Mouse (Mus musculus) layer of hippocampus, postnatal 36 days (tissue): ENCODE data around the gene Olfml2a. TPM values are rescaled to one million over a fixed set of nuclear protein-coding genes. Genes with fewer than 3 reads are reported as not detected.
"Not testable (repeated sequence)": the region's sequence is repeated elsewhere in the genome, so short reads cannot be mapped to it uniquely, and the experiment has no call there.

Source experiments
- DNase-seq, 2 experiments: peaks; one replicate each; pipeline ENCODE4 v3.0.0; 2022
- total RNA-seq, 2 experiments: library from RNA; stranded (reverse); gene quantifications; 2 replicates each; pipeline ENCODE4 v1.2.3; 2021

Gene Olfml2a
- total RNA-seq, 2 experiments from 2014 or later: 0.92 to 1.8 TPM

DNA sequence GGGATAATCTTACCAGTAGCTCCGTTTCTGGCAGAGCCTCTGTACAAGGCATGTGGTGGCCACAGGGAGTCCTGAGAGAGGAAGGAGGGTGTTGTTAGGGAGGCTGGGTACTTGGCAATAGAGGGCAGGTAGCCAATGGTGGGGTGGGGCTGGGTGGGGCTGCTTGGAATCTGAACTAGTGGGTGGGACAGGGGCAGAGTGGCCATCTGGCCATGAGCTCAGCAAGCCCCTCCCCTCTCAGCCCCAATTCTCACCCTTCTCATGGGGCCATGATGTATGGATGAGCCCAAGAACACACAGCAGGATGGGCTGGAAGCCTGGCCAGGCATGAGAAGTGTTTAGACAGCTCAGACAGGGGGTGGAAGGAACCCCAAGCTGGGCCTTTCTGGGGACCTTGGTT, 55.6 kb downstream of the Olfml2a start:
- no peak for DNase-seq

DNA sequence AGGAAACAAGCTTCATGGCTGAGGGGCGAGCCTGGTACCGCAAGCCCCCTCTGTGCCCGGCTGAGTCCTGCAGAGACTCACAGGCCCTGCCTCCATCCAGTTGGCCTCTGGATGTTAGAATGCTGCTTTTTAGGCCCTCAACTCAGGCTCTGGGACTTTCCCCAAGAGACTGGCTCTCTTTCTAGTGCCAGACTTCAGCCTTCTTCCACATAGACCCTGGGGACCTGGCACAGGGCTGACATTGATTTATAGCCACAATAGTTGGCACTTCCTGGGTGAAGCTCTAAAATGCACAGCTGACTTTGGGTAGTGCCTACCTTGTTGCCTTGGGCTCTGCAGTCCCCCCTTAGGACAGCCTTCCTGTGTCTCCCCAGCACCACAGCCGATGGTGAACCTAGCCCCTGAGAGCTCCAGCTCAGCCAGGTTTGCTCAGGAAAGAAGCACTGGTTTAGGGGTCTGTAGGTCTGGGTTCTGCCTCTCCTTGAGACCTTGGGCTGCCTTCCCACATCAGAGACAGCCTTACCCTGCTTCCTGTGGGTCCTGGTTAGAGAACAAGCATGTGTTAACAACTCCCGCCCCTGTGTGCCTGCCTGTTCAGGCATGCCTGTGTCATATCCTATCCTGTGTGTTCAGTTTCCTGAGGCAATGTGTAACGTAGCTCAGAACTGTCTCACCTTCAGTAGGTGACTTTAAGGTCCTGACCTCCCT, 56.2 kb downstream of the Olfml2a start:
- DNase-seq: no peak

DNA sequence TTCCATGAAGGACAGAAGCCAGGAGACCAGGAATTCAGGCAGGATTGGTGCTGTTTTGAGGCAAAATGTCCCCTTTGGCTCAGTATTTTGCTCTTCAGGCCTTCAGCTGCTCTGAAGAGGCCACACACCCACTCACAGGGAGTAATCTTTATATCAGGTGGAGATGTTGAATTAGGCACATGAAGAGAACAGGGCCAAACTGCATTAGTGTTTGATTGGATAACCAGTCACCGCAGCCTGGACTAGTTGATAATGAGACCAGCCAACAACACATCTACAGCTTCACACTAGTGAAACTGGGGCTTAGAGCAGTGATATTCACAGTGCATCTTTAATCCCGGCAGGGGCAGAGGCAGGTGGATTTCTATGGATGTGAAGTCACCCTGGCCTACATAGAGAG, 57.2 kb downstream of the Olfml2a start:
- DNase-seq: no peak

DNA sequence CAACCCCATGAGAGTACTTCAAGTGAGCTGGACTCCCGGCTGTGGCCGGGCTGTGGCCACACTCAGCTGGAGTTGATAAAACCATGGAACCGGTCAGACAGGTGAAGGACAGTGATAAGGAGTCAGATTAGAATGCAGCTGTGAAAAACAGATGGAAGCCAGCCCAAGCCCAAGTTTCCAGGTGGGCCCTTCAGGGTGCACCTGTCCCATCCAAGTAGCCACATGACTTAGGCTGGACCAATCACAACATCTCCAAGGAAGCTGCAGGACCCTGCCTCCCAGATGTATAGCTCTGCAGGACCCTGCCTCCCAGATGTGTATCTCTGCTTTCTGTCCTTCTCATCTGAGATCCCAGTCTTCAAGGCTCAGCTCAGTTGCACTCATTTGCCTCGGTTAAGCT, 60.2 kb downstream of the Olfml2a start:
- no peak for DNase-seq

DNA sequence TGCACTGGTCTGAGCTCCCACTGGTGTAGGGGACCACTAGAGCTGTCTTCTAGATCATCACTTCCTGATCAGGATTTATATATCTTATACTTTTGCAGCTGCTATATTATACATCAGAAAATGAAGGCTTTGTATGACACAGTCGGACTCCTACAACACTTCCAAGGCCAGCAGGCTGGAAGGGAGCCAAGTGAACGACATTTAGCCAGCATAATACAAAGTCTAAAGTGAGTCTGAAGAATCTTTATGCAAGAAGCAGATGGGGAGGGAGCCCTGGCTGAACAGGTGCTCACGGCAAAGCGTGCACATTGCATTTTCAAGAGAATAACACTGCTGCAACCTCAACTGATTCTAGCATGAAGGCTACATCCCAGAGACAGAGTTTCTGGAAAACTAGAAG, 60.7 kb downstream of the Olfml2a start:
- DNase-seq: no peak

DNA sequence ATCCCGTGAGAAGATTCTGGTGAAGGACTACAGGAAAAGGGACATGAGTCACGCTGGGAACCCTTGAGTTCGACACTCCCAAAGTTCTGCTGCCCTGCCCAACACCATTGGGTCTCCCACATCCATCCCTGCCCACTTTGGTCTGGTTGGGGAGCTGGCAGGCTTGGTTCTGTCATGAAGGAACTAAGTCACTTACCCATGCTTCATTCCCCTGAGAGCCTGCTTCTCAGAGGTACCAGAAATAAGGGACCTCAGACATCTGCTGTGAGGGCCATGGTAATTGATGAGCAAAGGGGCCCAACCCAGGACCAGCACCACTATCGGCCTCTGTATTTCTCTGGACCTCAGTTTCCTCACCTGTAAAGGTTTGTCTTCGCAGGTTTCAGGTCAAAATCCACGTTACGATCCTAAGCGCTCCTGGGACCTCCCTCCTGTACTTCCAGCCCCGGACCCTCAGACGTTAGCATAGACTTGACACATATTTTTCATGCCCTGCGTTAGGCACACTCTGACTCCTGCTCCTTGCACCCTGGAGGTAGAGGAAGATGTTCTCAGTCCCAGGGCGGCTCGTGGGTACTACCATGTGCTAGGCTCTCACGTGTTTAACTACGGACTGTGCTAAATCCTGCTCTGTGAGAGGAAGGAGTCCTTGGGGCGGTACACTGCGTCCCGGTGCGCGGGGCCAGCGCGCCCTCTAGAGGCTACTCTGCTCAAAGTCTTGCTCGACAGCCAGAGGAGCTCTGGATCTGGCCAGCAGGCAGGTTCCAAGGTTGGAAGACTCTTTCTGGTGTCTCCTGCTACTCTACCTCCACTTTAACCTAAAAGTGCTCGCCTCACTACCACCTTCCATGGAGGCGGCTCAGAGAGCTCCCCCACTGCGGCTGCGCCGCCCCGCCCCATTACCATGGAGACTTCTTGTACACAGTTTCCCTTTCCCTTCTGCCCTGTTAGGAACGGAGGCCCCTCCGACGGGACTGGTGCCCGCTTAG, 65.9 kb downstream of the Olfml2a start, which contains the start of gene Wdr38:
Wdr38 (plus strand) TSS at position 91 of the 989 bp plus-strand sequence.
- peak; percentile 89 to 90 for DNase-seq

DNA sequence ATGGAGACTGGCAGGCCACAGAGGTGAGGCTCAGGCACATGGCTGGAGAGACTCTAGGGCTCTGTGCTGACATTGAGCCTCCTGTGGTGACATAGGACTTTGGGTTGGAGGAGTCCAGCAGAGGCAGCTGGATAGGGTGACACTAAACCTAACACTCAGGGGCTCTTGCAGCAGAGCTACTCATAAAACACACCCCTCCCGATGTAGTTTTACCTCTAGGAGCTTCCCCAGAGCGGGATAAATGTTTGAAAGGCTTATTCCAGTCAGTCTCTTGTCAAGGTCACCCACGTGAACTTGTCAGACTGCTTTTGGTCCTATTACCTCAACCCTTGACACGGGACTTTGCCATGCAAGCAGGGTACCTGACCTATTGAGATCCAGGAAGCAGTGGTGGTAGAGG, 67.6 kb downstream of the Olfml2a start:
- no peak for DNase-seq

DNA sequence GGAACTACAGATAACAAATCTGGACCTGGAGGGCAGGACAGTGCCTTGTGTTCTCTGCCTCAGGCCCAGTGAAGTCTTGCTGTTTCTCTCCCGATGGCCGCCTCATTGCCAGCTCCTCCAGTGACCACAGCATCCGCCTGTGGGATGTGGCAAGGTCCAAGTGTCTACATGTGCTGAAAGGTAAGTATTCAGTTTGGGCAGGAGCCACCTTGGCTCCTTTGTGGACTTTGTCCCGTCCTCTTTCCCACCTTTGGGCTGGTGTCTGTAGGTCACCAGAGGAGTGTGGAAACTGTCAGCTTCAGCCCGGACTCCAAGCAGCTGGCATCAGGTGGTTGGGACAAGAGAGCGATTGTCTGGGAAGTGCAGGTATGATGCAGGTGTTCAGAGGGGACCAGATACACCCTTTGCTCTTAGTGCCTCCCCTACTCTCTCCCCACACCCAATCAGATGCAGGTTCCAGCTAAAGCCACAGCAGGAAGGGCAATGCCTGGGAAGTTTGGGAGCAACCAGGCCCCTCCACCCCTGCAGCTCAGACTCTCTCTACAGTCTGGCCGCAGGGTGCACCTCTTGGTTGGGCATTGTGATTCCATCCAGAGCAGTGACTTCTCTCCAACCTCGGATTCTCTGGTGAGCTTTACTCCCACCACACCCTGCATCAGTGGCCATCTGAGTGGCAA, 68.3 kb downstream of the Olfml2a start:
- DNase-seq: no peak

DNA sequence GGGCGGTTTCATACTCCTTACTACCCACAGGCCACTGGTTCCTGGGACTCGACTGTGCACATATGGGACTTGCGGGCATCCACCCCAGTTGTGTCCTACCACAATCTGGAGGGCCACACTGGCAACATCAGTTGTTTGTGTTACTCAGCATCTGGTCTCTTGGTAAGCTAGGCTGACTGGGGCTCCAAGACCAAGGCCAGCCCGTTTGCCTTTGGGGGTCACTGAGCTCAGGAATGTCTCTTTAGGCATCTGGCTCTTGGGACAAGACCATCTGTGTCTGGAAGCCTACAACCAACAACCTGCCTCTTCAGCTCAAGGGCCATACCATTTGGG, 68.8 kb downstream of the Olfml2a start:
- DNase-seq: no peak

DNA sequence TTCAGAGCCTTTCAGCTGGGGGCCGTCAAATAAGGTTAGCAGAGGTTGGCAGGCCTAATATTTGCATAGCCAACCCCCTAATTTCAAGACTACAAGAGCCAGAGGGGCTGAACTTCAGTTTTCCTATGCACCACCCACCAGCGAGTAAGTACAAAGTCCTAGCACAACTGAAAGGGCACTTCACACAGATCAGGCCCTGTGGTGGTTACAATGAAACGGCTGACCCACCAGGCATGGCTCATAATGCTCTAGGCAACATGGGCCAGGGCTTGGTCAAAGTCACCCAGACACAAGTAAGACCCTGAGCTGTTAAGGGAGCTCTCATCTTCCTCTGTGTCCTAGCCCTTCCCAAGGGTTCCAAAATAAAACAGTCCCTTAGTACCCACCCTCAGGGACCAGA, 70.1 kb downstream of the Olfml2a start:
- no peak for DNase-seq

DNA sequence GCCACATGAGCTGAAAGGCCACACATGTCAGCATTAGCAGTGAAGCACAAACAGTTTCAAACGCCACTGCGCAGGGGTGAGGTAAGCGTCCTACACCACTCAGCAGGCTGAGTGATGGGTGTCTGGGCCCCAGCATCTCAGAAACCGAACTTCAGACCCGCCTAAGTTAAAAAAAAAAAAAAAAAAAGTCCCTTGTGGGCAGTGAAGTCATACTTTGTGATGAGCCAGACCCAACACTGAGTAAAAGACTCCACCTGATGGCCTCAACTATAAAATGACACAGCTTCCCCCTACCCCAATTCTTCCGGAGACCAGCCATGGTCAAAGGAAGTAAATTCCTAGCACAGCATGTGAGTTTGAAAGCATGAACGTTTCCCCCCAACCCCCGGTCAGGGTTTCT, 71.3 kb downstream of the Olfml2a start:
- no peak for DNase-seq

DNA sequence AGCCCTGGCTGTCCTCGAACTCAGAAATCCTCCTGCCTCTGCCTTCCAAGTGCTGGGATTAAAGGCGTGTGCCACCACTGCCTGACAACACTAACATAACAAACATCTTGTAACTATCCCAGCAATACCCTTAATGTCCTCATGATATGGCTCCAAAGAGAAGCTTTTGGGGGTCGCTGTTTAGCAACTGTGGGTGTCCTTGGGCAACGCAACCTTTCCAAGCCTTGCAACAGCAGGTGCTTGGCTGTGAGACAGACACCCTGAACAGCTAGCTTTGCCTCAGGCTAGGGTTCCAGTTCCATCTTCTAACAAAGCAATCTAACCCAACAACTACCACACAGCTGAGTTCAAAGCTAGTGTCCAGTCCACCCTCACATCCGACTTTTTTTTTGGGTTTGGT, 71.7 kb downstream of the Olfml2a start:
- no peak for DNase-seq

DNA sequence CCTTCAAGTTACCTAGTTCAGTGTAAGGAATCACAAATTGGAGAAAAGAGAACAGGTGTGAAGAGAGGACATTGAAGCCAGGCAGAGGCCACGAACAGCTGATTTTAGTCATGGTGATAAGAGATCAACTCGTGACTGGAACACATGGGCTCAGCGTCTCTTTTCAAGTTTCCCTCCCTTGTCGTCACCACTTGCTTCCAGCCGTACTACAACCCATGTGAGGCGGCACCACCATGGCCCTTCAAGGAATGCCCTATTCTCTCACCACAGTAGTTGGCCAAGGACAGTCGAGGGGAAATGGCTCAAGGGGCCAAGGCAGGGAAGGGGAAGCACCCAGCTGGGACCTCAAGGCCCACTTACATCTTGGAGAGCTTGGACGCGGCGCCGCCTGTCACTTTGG, 72.6 kb downstream of the Olfml2a start:
- no peak for DNase-seq

DNA sequence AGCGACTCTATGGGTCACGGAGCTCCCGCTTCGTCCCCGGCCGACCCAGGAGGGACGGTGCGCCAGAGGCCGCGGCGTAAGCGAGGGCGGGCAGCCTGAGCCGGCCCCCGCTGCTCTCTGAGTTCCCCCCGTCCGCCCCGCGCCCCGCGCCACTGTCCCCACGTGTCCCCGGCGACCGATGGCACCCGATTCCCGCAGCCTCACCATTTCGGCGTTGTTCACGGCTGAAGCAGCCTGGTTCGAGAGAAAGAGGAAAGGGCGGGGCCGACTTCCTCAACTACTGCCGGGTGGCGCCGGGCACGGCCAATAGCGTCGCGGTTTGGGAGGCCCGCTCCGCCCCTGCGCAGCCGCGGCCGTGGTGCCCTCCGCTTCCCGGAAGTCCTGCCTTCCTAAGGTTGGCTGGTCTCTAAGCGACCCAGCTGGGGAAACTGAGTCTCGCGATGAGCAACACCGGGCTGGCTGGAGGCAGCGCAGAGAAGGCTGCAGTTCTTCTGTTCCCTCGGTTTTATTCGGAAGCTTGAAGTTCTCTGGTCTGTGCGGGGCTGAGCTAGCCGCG, 73.2 kb downstream of the Olfml2a start, which contains the start of gene Arpc5l:
Arpc5l (plus strand) TSS at position 469 of the 556 bp plus-strand sequence.
- DNase-seq: peak; percentile 90 to 91

DNA sequence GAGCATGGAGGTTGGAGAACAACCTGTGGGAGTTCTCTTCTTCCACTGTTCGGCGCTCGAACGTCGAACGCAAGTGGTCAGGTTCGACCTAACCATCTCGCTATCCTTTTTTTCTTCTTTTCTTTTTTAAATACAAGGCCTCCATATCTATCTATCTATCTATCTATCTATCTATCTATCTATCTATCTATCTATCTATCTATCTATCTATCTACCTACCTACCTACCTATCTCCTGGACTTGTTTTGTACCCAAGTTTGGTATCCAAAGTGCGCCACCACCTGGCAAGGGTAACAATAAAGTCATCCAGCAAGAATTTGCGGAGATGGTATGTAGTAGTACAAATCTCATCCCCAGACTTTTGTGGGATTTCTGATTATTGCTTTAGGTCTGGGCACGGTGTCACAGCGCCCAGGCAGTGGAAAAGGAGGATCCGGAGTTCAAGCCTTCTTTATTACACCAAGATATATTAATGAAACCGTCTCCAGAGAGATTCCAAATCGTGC, 73.8 kb downstream of the Olfml2a start, which contains the start of gene Rpl35:
Rpl35 (minus strand) TSS at position 51 of the 506 bp plus-strand sequence.
- no peak for DNase-seq

DNA sequence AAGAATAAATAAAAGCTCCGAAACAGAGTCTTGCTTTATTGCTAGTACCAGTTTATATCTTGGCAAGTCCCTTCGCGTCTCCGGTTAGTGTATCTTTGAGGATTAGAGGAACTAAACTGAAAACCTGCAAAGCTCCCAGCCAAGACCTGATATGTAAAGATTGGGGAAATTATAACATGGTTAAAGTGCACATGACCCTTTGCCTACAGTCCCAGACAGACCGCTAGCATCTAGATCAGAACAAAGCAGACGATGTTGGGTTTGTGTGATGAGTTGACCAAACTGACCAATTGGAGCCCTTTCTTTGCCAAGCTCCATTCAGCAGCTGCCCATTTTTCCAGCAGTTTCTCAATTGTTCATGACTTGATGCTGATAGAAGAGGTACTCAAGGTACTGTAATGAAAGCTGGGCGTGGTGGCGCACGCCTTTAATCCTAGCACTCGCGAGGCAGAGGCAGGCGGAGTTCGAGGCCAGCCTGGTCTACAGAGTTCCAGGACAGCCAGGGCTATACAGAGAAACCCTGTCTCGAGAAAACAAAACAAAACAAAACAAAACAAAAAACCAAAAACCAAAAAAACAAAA, 74.5 kb downstream of the Olfml2a start:
- DNase-seq: no peak

DNA sequence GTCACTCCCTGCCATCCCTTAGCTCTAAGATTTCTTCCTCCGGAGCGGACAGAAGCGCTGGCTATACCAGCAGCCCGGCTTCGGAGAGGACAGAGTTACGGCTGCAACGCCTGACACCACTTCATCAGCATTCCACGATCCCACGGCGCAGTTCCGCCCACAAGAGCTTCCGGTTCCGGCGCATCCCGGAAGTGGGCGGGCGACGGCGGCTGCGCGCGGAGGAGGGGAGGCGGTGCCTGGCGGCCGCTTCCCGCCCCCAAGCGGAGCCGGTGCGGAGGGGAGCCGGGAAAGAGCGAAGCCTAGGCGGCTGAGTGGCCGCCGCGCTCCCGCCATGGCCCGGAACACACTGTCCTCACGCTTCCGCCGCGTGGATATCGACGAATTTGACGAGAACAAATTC, 76.1 kb downstream of the Olfml2a start:
- peak; percentile 95 to 97 for DNase-seq

DNA sequence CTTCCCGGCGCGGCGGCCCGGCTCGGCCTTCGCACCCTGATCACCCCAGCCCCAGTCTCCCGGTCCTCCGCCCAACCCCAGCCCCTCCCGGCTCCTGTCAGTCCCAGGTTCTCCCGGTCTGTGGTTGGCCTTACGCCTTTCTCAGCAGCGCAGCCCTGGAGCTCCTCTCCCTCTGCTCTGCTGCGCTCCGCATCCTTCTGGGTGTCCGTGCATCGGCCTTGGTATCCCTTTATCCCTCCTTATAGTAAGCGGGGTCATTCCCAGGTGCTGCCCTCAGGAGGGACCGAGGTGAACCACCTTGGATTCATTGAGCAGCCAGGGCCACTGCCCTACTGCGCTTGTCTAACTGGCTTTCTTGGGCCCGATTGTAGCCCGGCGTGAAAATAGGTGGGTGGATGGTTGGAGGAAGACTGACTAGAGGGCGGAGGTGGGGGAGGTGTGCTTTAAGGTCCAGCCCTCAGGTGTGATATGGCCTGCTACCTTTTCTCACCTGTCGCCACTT, 76.6 kb downstream of the Olfml2a start:
- no peak for DNase-seq

DNA sequence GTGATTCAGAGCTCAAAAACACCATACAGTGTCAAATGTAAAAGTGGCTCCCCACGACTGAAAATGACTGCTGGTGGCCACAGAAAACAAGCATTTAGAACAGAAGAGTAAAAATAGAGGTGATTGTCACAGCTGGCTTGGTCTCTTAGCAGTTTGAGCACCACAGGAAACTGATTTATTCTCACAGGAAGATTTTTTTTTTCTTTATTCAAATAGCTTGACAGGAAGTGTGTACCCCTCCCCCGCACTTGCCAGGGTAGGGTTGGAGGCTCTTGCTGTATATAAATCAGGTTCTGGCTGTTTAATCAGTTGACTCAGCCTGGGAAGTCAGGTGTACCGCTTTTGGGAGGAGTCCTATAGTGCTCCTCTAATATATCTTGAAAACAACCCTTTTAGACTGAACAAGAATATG, 77.2 kb downstream of the Olfml2a start:
- DNase-seq: no peak

DNA sequence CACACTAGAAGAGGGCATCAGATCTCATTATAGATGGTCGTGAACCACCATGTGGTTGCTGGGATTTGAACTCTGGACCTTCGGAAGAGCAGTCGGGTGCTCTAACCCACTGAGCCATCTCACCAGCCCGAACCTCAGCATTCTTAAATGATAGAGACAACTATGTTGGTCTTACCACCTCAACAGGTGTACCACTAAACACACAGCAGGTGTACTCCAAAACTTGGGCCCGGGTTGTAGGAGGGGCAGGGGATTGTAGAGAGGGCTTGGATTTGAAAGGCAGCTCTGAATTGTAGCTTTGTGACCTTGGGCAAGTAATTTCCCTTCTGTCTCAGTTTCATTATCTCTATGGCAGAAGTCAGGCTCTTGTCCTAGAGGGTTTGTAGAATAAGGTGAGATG, 78.4 kb downstream of the Olfml2a start:
- not testable (repeated sequence) for DNase-seq

DNA sequence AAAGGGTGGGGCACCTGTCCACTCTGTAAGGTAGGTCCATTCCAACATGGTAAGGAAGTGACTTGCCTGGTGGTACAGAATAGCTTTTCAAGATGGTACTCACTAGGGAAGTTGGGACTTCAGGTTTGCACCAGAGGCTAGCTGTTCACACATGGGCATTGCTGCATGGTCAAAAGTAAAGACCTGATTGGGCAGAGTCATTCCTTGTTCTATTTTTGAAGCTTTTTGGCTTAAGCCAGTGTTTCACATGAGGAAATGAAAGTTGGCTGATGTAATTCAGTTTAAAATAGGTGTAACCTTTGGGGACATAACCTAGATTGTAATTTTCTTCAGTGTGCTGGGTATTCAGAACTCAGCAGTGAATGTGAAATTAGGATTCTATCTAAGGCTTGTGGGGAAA, 79.5 kb downstream of the Olfml2a start:
- no peak for DNase-seq

DNA sequence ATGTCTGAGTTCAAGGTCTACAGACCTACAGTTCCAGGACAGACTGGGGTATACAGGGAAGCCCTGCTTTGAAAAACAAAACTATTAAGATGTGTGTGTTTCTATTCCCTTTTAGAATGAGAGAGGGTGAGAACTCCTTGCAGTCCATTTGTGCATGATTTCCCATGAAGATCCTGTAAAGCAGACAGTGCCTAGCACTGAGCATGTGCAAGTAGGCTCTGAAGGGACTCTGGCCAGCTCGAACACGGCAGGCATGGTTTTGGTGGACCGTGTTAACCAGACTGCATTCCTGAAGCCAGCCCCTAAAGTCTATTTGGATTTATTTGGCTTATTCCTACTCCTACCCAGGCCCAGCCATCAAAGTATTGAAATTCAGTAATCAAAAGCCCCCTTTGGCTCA, 80.2 kb downstream of the Olfml2a start:
- no peak for DNase-seq
